In the genomic region with DNA sequence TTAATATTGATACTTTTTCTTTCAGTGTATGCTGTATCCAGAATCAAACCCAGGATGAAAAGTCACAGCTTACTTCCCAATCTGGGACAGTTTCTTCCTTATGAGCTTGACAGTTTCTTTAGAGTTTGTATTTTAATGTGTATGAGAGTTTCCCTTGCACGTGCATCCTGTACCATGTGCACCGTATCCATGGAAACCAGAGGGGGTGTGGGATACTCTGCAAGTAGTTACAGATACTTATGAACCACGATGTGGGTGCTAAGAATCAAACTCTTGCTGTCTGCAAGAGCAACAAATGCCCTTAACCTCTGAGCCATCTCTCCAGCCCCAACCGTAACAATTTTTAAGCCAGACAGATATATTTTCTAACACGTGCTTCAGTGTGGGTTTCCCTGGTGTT, we compare ENCODE assay signal across 19 mouse cellular contexts. TPM values are rescaled to one million over a fixed set of nuclear protein-coding genes. Genes with fewer than 3 reads are reported as not detected.
DNase-seq lines count a peak whose midpoint lies in the region; ATAC-seq and TF ChIP-seq lines count a peak whose summit lies in the region.
"Had no signal": no experiment of that assay in that cellular context is flagged by ENCODE, and none has a peak within 500 bp of the region (broad histone marks: within the 10 kb centered on the region; RNA-seq: fewer than 3 reads in every experiment).

No protein-coding gene starts in this region.

- H3K4me3 ChIP-seq in midbrain, embryonic 11.5 days (ENCODE audit: low read depth, low read length), result no peak overlapping the region
- no peak overlapping the region for H3K4me3 ChIP-seq in midbrain, embryonic 15.5 days
- H3K4me3 ChIP-seq: embryonic facial prominence, embryonic 12.5 days; forebrain, embryonic 13.5 days; heart, embryonic 13.5 days; hindbrain, embryonic 12.5 days had no signal

- H3K4me1 ChIP-seq in midbrain, embryonic 11.5 days (ENCODE audit: control insufficient read depth, insufficient read depth, low read length), result peaks cover 16% of the 10 kb centered on the region
- H3K4me1 ChIP-seq in midbrain, embryonic 15.5 days, result peaks cover 22% of the 10 kb centered on the region

- no peak overlapping the region for H3K9ac ChIP-seq in midbrain, embryonic 11.5 days (ENCODE audit: low read length)
- no peak overlapping the region for H3K9ac ChIP-seq in midbrain, embryonic 15.5 days
- H3K9ac ChIP-seq: embryonic facial prominence, embryonic 12.5 days; forebrain, embryonic 13.5 days; heart, embryonic 13.5 days; hindbrain, embryonic 12.5 days had no signal

- H3K27ac ChIP-seq in midbrain, embryonic 11.5 days (ENCODE audit: low read depth, low read length), result no peak overlapping the region
- no peak overlapping the region for H3K27ac ChIP-seq in midbrain, embryonic 15.5 days
- H3K27ac ChIP-seq: embryonic facial prominence, embryonic 12.5 days; forebrain, embryonic 13.5 days; heart, embryonic 13.5 days; hindbrain, embryonic 12.5 days; hindbrain, postnatal 0 days had no signal

- intact Hi-C loops in heart, postnatal 14 days (cut with DNase I), result no loop called here

- H3K36me3 ChIP-seq in midbrain, embryonic 11.5 days (ENCODE audit: control insufficient read depth, insufficient read depth, low read length), result no peaks in the 10 kb centered on the region
- H3K36me3 ChIP-seq in midbrain, embryonic 15.5 days (replicated peaks), result no peaks in the 10 kb centered on the region
- H3K36me3 ChIP-seq: embryonic facial prominence, embryonic 12.5 days; heart, embryonic 13.5 days had no signal

- H3K9me3 ChIP-seq in midbrain, embryonic 11.5 days (ENCODE audit: control insufficient read depth, low read length), result no peaks in the 10 kb centered on the region
- no peaks in the 10 kb centered on the region for H3K9me3 ChIP-seq in midbrain, embryonic 15.5 days
- H3K9me3 ChIP-seq: embryonic facial prominence, embryonic 12.5 days; forebrain, embryonic 13.5 days; heart, embryonic 13.5 days; hindbrain, embryonic 12.5 days had no signal

- TF ChIP-seq POLR2A in brain, embryonic 14.5 days (IDR thresholded peaks at IDR 0.05; ENCODE audit: borderline replicate concordance, extremely low read depth, insufficient read depth, insufficient read length, poor library complexity, severe bottlenecking), result no peak

- ATAC-seq in midbrain, embryonic 11.5 days (ENCODE audit: low FRiP score), result no peak
- ATAC-seq in midbrain, embryonic 15.5 days (replicated peaks), result no peak
- ATAC-seq: forebrain, embryonic 13.5 days; hindbrain, postnatal 0 days had no signal

- WGBS in midbrain, embryonic 11.5 days, result 78% methylated on average over 5 of the region's 5 CpGs
- WGBS in midbrain, embryonic 15.5 days, result 70% methylated on average over 5 of the region's 5 CpGs

- H3K4me2 ChIP-seq in midbrain, embryonic 11.5 days, result no peak overlapping the region
- H3K4me2 ChIP-seq in midbrain, embryonic 15.5 days, result no peak overlapping the region
- H3K4me2 ChIP-seq: embryonic facial prominence, embryonic 12.5 days; forebrain, embryonic 13.5 days; heart, embryonic 13.5 days; hindbrain, embryonic 12.5 days had no signal

- peak; percentile 75 for DNase-seq in midbrain, embryonic 11.5 days (ENCODE audit: low spot score, missing footprints)
- DNase-seq in brain, adult 2 months (ENCODE audit: low read depth, low spot score), result peak; percentile 70
- peak; percentile 43 for DNase-seq in brain, embryonic 14.5 days (ENCODE audit: low read depth)
- DNase-seq in thymus, postnatal 4 days, result peak; percentile 44
- DNase-seq in heart, postnatal 14 days, result no peak
- DNase-seq: adrenal gland, adult 2 months; adrenal gland, postnatal 36 days; cerebellum, adult 11-12 months; cerebellum, adult 9-10 months; cerebellum, postnatal 25 days; gastrocnemius, postnatal 36 days; heart, adult 11 months; heart, postnatal 4 days had no signal

- no peak for TF ChIP-seq CTCF in brain, embryonic 14.5 days (IDR thresholded peaks at IDR 0.05; ENCODE audit: borderline replicate concordance, extremely low read depth, insufficient read depth, insufficient read length)

- no peaks in the 10 kb centered on the region for H3K27me3 ChIP-seq in midbrain, embryonic 11.5 days (ENCODE audit: control insufficient read depth, insufficient read depth, low read length)
- H3K27me3 ChIP-seq in midbrain, embryonic 15.5 days (replicated peaks), result no peaks in the 10 kb centered on the region
- H3K27me3 ChIP-seq: embryonic facial prominence, embryonic 12.5 days; forebrain, embryonic 13.5 days; heart, embryonic 13.5 days; hindbrain, embryonic 12.5 days had no signal

RNA-seq across cellular contexts. Expression of gene Pomgnt2, which starts 5.9 kb away (rescaled TPM):
- 8.9 and 9.7 TPM in 2 replicates for polyA plus RNA-seq in midbrain, embryonic 11.5 days (2014; fragmentation: Nextera tagmentation; extraction: Ambion mirVana)
- 37.1 and 37.9 TPM in 2 replicates for polyA plus RNA-seq in midbrain, embryonic 15.5 days (2015; fragmentation: Nextera tagmentation; extraction: Ambion mirVana)
- polyA plus RNA-seq in brain, embryonic 14.5 days (2012; rRNA removed), result 30.2 and 31.9 TPM in 2 replicates
- total RNA-seq in heart, postnatal 14 days (2021), result 10 to 100 TPM in 1 of 2 experiments, 1 to 10 TPM in 1; 9.7 to 11.3 TPM

RNA-seq across cellular contexts. Expression of gene Fam198a, which starts 40.3 kb away (rescaled TPM):
- 0.23 and 0.52 TPM in 2 replicates for polyA plus RNA-seq in midbrain, embryonic 11.5 days (2014; fragmentation: Nextera tagmentation; extraction: Ambion mirVana)
- 1.7 and 2.2 TPM in 2 replicates for polyA plus RNA-seq in midbrain, embryonic 15.5 days (2015; fragmentation: Nextera tagmentation; extraction: Ambion mirVana)
- 1.0 and 1.6 TPM in 2 replicates for polyA plus RNA-seq in brain, embryonic 14.5 days (2012; rRNA removed)
- 1 to 10 TPM; 1.7 to 1.8 TPM for total RNA-seq in heart, postnatal 14 days (2021)

Comparison
In these comparisons a context has a peak if more than half of its experiments do, and no peak if none do; other contexts are left out.
1. DNase-seq: peak in midbrain, embryonic 11.5 days (single experiment), brain, adult 2 months (single experiment), brain, embryonic 14.5 days (single experiment) and thymus, postnatal 4 days (single experiment); none in heart, postnatal 14 days (0 of 2).